Mouse (Mus musculus) heart, embryonic 16.5 days (tissue): ENCODE measurements around the gene Gse1. TPM values are rescaled to one million over a fixed set of nuclear protein-coding genes. Genes with fewer than 3 reads are reported as not detected.

Experiments used
- ATAC-seq: fragments of 200-750 bp; cut with Nextera tagmentation; replicated peaks from 2 replicates; pipeline ENCODE4 v1.8.0; 2017; ENCODE audit warnings: moderate number of reproducible peaks; ENCODE audit not compliant: insufficient read depth, low FRiP score; ENCODE audit errors: extremely low read depth
- H3K27ac ChIP-seq: fragments of 300-500 bp; sonication (generic); 2 replicates; pipeline ENCODE4 v1.5.1; 2014; ENCODE audit warnings: mild to moderate bottlenecking, low read length, control low read depth, moderate library complexity
- H3K27me3 ChIP-seq: fragments of 300-500 bp; sonication (generic); 2 replicates; pipeline ENCODE4 v1.6.1; 2014; ENCODE audit warnings: low read length, mixed read lengths; ENCODE audit not compliant: control insufficient read depth, insufficient read depth
- H3K36me3 ChIP-seq: fragments of 300-500 bp; sonication (generic); 2 replicates; pipeline ENCODE4 v1.6.1; 2014; ENCODE audit not compliant: control insufficient read depth, insufficient read depth
- H3K4me1 ChIP-seq: fragments of 300-500 bp; sonication (generic); 2 replicates; pipeline ENCODE4 v1.6.1; 2014; ENCODE audit warnings: low read length, mixed read lengths; ENCODE audit not compliant: control insufficient read depth, insufficient read depth
- H3K4me2 ChIP-seq: fragments of 300-500 bp; sonication (generic); 2 replicates; pipeline ENCODE4 v1.6.1; 2014; ENCODE audit warnings: low read depth, mild to moderate bottlenecking, control low read depth, low read length
- H3K4me3 ChIP-seq: fragments of 300-500 bp; sonication (generic); 2 replicates; pipeline ENCODE4 v1.5.1; 2014; ENCODE audit warnings: mild to moderate bottlenecking, control low read depth, low read length
- H3K9ac ChIP-seq: fragments of 300-500 bp; sonication (generic); 2 replicates; pipeline ENCODE4 v1.6.1; 2014; ENCODE audit warnings: low read length, control low read depth
- H3K9me3 ChIP-seq: fragments of 300-500 bp; sonication (generic); replicated peaks from 2 replicates; pipeline ENCODE4 v1.6.1; 2016; ENCODE audit warnings: low read length; ENCODE audit not compliant: control insufficient read depth
- WGBS: fragments of 180-500 bp; shearing (Covaris S2); extraction: QIAGEN DNeasy Blood & Tissue Kit; methylation state at CpG from one replicate; pipeline ENCODE4 v1.1.7; 2014; 5-methylcytosine and 5-hydroxymethylcytosine counted together
- polyA plus RNA-seq: library from polyadenylated mRNA; unstranded; fragments of >200 nt; fragmentation: Nextera tagmentation; extraction: Ambion mirVana; gene quantifications from 2 replicates; pipeline ENCODE4 v1.2.1, GENCODE M21; 2015

Gse1 gene
- polyA plus RNA-seq, 1 experiment from 2014 or later = 7.7 TPM

DNA sequence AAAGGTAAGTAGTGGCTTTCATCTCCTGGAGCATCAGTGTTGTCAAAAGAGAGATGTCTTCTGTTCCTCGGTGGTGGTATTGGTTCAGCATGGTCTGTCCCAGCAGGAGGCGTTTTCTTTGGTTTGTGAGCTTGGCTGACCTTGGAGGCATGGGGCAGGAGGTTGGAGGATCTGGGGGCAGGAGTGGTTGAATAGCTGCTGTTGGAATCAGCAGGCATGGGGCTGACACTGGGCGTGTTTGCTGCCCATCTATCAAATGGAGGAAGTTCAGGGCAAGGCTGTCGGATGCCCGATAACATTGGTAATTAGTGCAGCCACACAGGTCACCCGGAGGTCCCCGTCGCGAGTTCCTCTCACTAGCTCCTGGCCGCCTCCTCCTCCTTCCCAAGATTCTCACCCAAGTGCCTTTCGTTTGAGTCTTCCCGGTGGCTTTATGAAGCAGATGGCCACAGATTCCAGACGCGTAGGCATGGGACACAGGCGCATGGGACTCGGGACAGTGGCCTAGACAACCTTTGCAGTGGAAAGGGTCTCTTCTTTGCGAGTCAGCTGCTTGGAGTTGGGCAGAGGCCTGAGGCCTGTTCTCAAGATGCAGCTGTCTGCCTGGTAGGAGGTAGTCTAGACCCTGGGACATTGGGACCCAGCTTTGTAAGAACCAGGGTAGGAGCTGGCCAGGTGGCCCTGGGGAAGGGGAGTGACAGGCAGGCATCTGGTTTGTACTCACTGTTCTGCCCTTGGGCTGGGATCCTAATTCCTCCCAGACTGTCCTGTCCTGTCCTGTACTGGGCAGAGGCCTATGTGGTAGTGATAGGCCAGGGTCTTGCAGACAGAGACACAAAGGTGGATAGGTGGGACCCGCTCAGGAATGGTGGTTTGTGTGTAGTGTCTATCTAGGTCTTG lies 2.7 kb downstream of the Gse1 start:
- 64% methylated on average over 18 of the region's 18 CpGs for WGBS
- peak overlapping the region; percentile 60 for H3K4me3 ChIP-seq
- peaks cover 14% of the 10 kb centered on the region for H3K27me3 ChIP-seq
- peaks cover 43% of the 10 kb centered on the region for H3K4me1 ChIP-seq
- peak overlapping the region; percentile 95 for H3K4me2 ChIP-seq
- peak overlapping the region; percentile 31; the same call in 1 of the 2 replicates for H3K9ac ChIP-seq
- H3K9me3 ChIP-seq = no peaks in the 10 kb centered on the region
- ATAC-seq = no peak
- no peaks in the 10 kb centered on the region for H3K36me3 ChIP-seq
- no peak overlapping the region for H3K27ac ChIP-seq

DNA sequence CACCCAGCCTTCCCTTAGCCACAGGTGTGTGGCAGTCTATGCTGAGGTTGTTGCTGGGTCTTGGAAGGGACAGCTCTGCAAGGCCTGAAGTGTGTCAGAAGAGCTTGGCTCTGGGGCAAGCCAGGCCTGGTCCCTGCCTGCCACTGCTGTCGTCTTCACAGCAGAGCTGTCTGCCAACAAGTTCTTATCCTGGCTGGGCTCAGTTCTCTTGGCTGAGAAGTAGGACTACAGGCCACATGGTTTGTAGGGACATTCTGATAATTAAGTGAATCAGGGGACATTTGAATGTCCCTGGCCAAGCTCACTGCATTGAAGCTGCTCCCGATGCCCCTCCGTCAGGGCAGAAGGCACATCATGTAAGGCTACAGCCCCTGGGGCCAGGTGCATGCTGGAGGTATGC lies 3.6 kb downstream of the Gse1 start:
- Histone ChIP-seq H3K4me2 (peak overlapping the region; percentile 95; the same call in 1 of the 2 replicates), H3K9ac (peak overlapping the region; percentile 10; the same call in 1 of the 2 replicates), H3K27me3 (peaks cover 14% of the 10 kb centered on the region), H3K36me3 (no peaks in the 10 kb centered on the region), H3K4me3 (peak overlapping the region; percentile 0; the same call in 1 of the 2 replicates), H3K27ac (no peak overlapping the region), H3K4me1 (peaks cover 43% of the 10 kb centered on the region), H3K9me3 (no peaks in the 10 kb centered on the region)
- 49% methylated on average over 3 of the region's 3 CpGs for WGBS
- no peak for ATAC-seq

DNA sequence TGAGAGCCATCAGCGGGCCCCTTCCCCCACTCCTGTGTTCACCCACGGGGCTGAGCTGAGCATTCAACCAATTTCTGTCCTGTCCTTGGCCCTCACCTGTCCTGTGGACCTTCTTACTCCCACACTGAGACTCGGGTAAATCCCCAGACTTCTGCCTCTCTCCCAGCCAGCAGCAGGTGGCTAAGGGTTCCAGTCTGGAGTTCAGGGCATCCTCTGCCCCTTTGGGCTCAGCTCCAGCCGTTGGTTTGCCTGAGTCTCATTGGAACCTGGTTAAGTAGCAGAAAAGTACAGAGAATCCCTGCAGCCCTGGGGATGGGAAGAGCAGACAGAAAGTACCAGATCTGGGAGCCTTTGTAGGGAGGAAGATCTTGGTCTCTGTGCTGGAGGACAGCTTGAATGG lies 4.1 kb downstream of the Gse1 start:
- ATAC-seq = no peak
- no peaks in the 10 kb centered on the region for H3K9me3 ChIP-seq
- H3K36me3 ChIP-seq = no peaks in the 10 kb centered on the region
- peak overlapping the region; percentile 13; the same call in 1 of the 2 replicates for H3K4me3 ChIP-seq
- peaks cover 14% of the 10 kb centered on the region for H3K27me3 ChIP-seq
- peak overlapping the region; percentile 95; the same call in 1 of the 2 replicates for H3K4me2 ChIP-seq
- H3K4me1 ChIP-seq = peaks cover 43% of the 10 kb centered on the region
- peak overlapping the region; percentile 10; the same call in 1 of the 2 replicates for H3K9ac ChIP-seq
- no peak overlapping the region for H3K27ac ChIP-seq
- WGBS = 41% methylated on average over 4 of the region's 4 CpGs

DNA sequence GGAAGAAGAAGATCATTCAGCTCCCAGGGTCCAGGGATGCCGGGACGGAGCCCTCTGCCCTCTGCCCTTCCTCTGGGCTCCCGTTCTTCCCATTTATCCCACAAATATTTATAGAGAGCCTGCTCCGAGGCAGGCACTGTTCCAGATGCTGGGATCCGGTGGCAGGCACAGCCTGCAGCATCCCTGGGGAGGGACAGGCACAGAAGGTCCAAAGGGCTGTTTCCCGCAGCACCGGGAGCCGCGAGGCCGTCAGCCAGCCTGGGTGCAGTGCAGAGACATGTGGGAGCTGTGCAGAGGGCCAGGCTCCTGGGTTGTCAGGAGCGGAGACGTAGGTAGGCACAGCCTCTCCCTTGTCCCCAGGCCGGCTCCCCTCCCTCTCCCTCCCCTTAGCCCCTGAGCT lies 4.7 kb downstream of the Gse1 start:
- Histone ChIP-seq H3K4me2 (peak overlapping the region; percentile 95; the same call in 1 of the 2 replicates), H3K27ac (no peak overlapping the region), H3K27me3 (peaks cover 14% of the 10 kb centered on the region), H3K36me3 (no peaks in the 10 kb centered on the region), H3K9me3 (no peaks in the 10 kb centered on the region), H3K4me3 (peak overlapping the region; percentile 13; the same call in 1 of the 2 replicates), H3K4me1 (peaks cover 43% of the 10 kb centered on the region), H3K9ac (0 out of 2 replicates have a peak overlapping the region, but pooled peaks have one; percentile 3)
- 52% methylated on average over 13 of the region's 13 CpGs for WGBS
- no peak for ATAC-seq

DNA sequence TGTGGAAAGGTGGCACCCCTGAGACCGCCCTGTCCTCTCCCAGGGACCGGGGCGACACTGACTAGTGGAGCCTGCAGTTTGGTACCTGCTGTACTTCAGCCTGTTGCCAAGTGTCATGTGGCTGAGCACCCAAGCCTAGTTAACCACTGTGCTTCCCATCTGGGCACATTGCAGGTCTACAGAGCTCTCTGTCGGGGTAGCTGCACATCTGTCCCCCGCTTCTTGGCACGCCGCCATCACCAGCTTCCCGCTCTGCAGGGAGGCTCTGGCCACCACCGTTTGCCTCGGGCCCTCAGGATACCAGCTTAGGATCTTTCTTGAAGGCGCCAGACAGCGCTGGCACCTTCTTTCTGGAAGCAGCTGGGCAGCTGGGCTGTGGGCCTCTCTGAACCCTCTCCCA lies 6.2 kb downstream of the Gse1 start:
- H3K36me3 ChIP-seq = no peaks in the 10 kb centered on the region
- WGBS = 48% methylated on average over 12 of the region's 12 CpGs
- peaks cover 36% of the 10 kb centered on the region for H3K4me1 ChIP-seq
- H3K27ac ChIP-seq = no peak overlapping the region
- no peak for ATAC-seq
- no peaks in the 10 kb centered on the region; the same call in 1 of the 2 replicates for H3K9me3 ChIP-seq
- peaks cover 14% of the 10 kb centered on the region for H3K27me3 ChIP-seq
- no peak overlapping the region for H3K9ac ChIP-seq
- H3K4me3 ChIP-seq = no peak overlapping the region
- H3K4me2 ChIP-seq = no peak overlapping the region

- H3K4me3 ChIP-seq = no peak overlapping the region
- H3K27ac ChIP-seq = no peak overlapping the region
- H3K9me3 ChIP-seq = no peaks in the 10 kb centered on the region; the same call in 1 of the 2 replicates
- 67% methylated on average over 8 of the region's 8 CpGs for WGBS
- peaks cover 13% of the 10 kb centered on the region for H3K27me3 ChIP-seq
- ATAC-seq = no peak
- H3K4me1 ChIP-seq = peaks cover 32% of the 10 kb centered on the region
- H3K4me2 ChIP-seq = no peak overlapping the region
- H3K9ac ChIP-seq = no peak overlapping the region
- H3K36me3 ChIP-seq = no peaks in the 10 kb centered on the region
These were observed 6.6 kb downstream of the Gse1 start for GRCm38 (mm10) chr8:120234866-120235265.

DNA sequence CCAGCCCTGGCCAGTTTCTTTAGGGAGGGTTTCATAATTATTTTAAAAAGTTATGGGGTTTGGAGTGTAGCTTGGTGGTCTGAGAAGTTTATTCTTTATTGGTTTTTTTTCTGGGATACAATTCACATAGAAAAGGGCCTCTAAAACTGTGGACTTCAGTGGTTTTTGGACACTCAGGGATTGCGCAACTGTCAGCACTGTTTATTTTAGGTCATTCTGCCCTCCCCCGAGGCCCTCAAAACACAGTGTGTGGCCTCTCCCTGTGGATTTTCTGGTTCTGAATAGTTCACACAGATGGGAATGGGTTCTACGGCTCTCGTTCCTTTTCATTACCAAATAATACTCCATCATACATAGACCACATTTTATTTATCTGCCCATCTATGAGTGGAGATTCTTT lies 15.0 kb downstream of the Gse1 start:
- no peak for ATAC-seq

DNA sequence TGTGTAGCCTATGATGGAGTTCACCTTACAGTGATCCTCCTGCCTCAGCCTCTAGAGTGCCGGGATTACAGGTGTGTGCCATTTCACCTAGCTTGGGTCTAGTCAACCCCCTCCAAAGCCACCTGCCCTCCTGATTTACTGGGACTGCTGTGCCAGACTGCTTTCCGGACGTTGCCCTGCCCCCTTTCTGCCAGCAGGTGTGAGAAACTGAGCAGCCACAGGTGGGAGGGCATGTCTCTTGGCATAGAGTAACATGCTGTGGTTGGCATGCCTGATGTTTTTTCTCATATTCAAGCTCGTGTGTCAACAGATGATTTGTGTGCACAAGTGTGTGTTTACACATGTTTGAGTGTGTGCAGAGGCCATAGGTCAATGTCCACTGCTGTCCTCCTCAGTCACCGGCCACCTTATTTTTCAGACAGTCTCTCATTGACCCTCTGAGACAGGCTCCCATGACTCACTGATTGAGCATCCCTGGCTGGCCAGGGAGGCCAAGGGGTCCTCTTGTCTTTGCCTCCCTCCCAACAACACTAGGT lies 15.7 kb downstream of the Gse1 start:
- no peak overlapping the region for H3K4me3 ChIP-seq
- no peak overlapping the region for H3K4me2 ChIP-seq
- no peak overlapping the region for H3K9ac ChIP-seq
- H3K4me1 ChIP-seq = no peaks in the 10 kb centered on the region
- H3K27me3 ChIP-seq = no peaks in the 10 kb centered on the region
- peaks cover 3% of the 10 kb centered on the region; the same call in 1 of the 2 replicates for H3K9me3 ChIP-seq
- no peak overlapping the region for H3K27ac ChIP-seq
- no peak for ATAC-seq
- peaks cover 5% of the 10 kb centered on the region; the same call in 1 of the 2 replicates for H3K36me3 ChIP-seq
- WGBS = 90% methylated on average over 5 of the region's 5 CpGs

More for the DNA sequence above, 15.0 kb downstream of the Gse1 start:
- no peak overlapping the region for H3K9ac ChIP-seq
- H3K27ac ChIP-seq = no peak overlapping the region
- 85% methylated on average over 4 of the region's 4 CpGs for WGBS
- no peak overlapping the region for H3K4me2 ChIP-seq
- H3K36me3 ChIP-seq = peaks cover 5% of the 10 kb centered on the region; the same call in 1 of the 2 replicates
- peaks cover 3% of the 10 kb centered on the region for H3K9me3 ChIP-seq
- no peaks in the 10 kb centered on the region for H3K27me3 ChIP-seq
- H3K4me3 ChIP-seq = no peak overlapping the region
- no peaks in the 10 kb centered on the region for H3K4me1 ChIP-seq

- 88% methylated on average over 10 of the region's 10 CpGs for WGBS
- no peak overlapping the region for H3K4me3 ChIP-seq
- ATAC-seq = no peak
- H3K9me3 ChIP-seq = peaks cover 3% of the 10 kb centered on the region; the same call in 1 of the 2 replicates
- H3K36me3 ChIP-seq = peaks cover 5% of the 10 kb centered on the region; the same call in 1 of the 2 replicates
- H3K27ac ChIP-seq = no peak overlapping the region
- H3K4me1 ChIP-seq = no peaks in the 10 kb centered on the region
- H3K4me2 ChIP-seq = no peak overlapping the region
- H3K27me3 ChIP-seq = no peaks in the 10 kb centered on the region
- no peak overlapping the region for H3K9ac ChIP-seq
These were observed 16.3 kb downstream of the Gse1 start for GRCm38 (mm10) chr8:120244553-120244952.
